Mouse (Mus musculus) hindbrain, embryonic 11.5 days (tissue): ENCODE measurements at regions not wholly inside any gene's neighbourhood (a gene's known extent, or its start where the extent isn't known, plus 50 kb on each side); places are given as distances from the start of the nearest gene placed in this dataset.

Source experiments
- ATAC-seq: fragments of 200-750 bp; cut with Nextera tagmentation; 2 replicates; pipeline ENCODE4 v1.8.0; 2017; ENCODE audit warnings: mild to moderate bottlenecking, moderate TSS enrichment, moderate library complexity; ENCODE audit not compliant: low FRiP score
- DNase-seq: peaks from one replicate; pipeline ENCODE4 v3.0.0-alpha.2; 2015; ENCODE audit warnings: low spot score
- H3K27ac ChIP-seq: fragments of 300-500 bp; sonication (generic); 2 replicates; pipeline ENCODE4 v1.5.1; 2014; ENCODE audit warnings: mild to moderate bottlenecking, low read depth, low read length
- H3K27me3 ChIP-seq: fragments of 300-500 bp; sonication (generic); 2 replicates; pipeline ENCODE4 v1.6.1; 2014; ENCODE audit warnings: mild to moderate bottlenecking, low read length, moderate library complexity, mixed read lengths; ENCODE audit not compliant: control insufficient read depth, insufficient read depth
- H3K36me3 ChIP-seq: fragments of 300-500 bp; sonication (generic); 2 replicates; pipeline ENCODE4 v1.6.1; 2014; ENCODE audit warnings: mild to moderate bottlenecking, low read length, moderate library complexity, mixed read lengths; ENCODE audit not compliant: control insufficient read depth, insufficient read depth
- H3K4me1 ChIP-seq: fragments of 300-500 bp; sonication (generic); replicated peaks from 2 replicates; pipeline ENCODE4 v1.6.1; 2014; ENCODE audit warnings: low read length, mixed read lengths; ENCODE audit not compliant: control insufficient read depth, insufficient read depth
- H3K4me2 ChIP-seq: fragments of 300-500 bp; sonication (generic); replicated peaks from 2 replicates; pipeline ENCODE4 v1.6.1; 2014; ENCODE audit warnings: mild to moderate bottlenecking, low read depth, low read length
- H3K4me3 ChIP-seq: fragments of 300-500 bp; sonication (generic); 2 replicates; pipeline ENCODE4 v1.5.1; 2014; ENCODE audit warnings: low read depth, low read length
- H3K9ac ChIP-seq: fragments of 300-500 bp; sonication (generic); 2 replicates; pipeline ENCODE4 v1.6.1; 2014; ENCODE audit warnings: low read depth, low read length
- H3K9me3 ChIP-seq: fragments of 300-500 bp; sonication (generic); 2 replicates; pipeline ENCODE4 v1.6.1; 2016; ENCODE audit warnings: low read length; ENCODE audit not compliant: control insufficient read depth
- WGBS: fragments of 180-500 bp; shearing (Covaris S2); extraction: QIAGEN DNeasy Blood & Tissue Kit; methylation state at CpG from one replicate; pipeline ENCODE4 v1.1.7; 2014; 5-methylcytosine and 5-hydroxymethylcytosine counted together

GRCm38 (mm10) chr6:31146779-31147178 is 187.9 kb upstream of the Klf14 start:
- Histone ChIP-seq H3K27ac (no peak overlapping the region), H3K9me3 (no peaks in the 10 kb centered on the region), H3K36me3 (no peaks in the 10 kb centered on the region), H3K4me2 (no peak overlapping the region), H3K27me3 (no peaks in the 10 kb centered on the region), H3K4me3 (no peak overlapping the region), H3K9ac (no peak overlapping the region), H3K4me1 (no peaks in the 10 kb centered on the region)
- DNase-seq (no peak), ATAC-seq (no peak)
- 40% methylated on average over 5 of the region's 5 CpGs for WGBS

- no peak overlapping the region for H3K9ac ChIP-seq
- no peaks in the 10 kb centered on the region for H3K27me3 ChIP-seq
- no peak overlapping the region for H3K4me2 ChIP-seq
- no peaks in the 10 kb centered on the region for H3K9me3 ChIP-seq
- no peak overlapping the region for H3K4me3 ChIP-seq
- H3K36me3 ChIP-seq = no peaks in the 10 kb centered on the region
- no peak for ATAC-seq
- H3K27ac ChIP-seq = no peak overlapping the region
- DNase-seq = no peak
- 84% methylated on average over 10 of the region's 10 CpGs for WGBS
- no peaks in the 10 kb centered on the region for H3K4me1 ChIP-seq
These were observed 188.8 kb upstream of the Klf14 start for GRCm38 (mm10) chr6:31147682-31148081.

- ATAC-seq = no peak
These were observed 189.5 kb upstream of the Klf14 start for GRCm38 (mm10) chr6:31148311-31148856.

DNA sequence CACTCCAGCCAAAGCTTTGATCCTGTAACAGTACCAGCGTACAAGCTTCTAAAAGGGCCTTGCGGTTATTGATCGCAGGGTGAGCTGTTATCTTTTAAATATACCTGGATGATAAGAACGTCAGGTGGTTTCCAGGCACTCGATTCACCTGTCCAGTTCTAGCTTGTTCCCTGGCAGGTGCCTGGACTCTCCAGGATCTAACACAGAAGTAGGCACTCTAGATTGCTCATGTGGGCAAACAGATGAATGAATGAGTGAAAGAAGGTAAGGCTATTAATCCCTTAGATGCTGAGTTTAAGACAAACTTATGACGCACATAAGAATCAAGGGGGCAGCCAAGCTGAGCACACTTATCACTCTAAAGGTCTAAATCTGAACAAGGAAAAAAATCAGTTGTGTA is 190.3 kb upstream of the Klf14 start:
- Histone ChIP-seq H3K4me3 (no peak overlapping the region), H3K27me3 (no peaks in the 10 kb centered on the region), H3K36me3 (no peaks in the 10 kb centered on the region), H3K4me2 (no peak overlapping the region), H3K27ac (no peak overlapping the region), H3K4me1 (no peaks in the 10 kb centered on the region), H3K9ac (no peak overlapping the region), H3K9me3 (no peaks in the 10 kb centered on the region)
- WGBS = 91% methylated on average over 6 of the region's 6 CpGs
- no peak for DNase-seq
- no peak for ATAC-seq

More at GRCm38 (mm10) chr6:31148311-31148856, 189.5 kb upstream of the Klf14 start:
- Histone ChIP-seq H3K4me1 (no peaks in the 10 kb centered on the region), H3K36me3 (no peaks in the 10 kb centered on the region), H3K9me3 (no peaks in the 10 kb centered on the region), H3K4me2 (no peak overlapping the region), H3K27me3 (no peaks in the 10 kb centered on the region), H3K4me3 (no peak overlapping the region), H3K9ac (no peak overlapping the region), H3K27ac (no peak overlapping the region)
- WGBS = 69% methylated on average over 8 of the region's 8 CpGs
- no peak for DNase-seq

DNA sequence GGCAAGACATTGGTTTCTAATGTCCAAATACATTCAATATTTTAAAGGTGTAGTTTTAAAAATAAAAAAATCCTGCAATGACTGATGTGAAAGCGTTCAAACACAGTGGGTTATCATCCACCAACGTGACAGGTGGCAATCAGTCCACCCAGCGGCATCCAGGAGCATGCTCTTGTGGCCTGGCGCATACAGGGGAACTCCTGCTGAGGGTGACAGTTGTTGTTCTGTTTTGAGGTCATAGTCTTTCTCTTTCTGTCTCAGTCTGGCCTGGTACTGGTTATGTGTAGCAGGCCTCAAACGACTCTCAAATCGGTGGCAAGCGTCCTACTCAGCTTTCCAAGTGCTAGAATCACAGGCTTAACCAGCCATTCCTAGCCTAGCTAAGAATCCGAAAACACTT is 191.5 kb upstream of the Klf14 start:
- Histone ChIP-seq H3K4me2 (no peak overlapping the region), H3K36me3 (no peaks in the 10 kb centered on the region), H3K4me1 (no peaks in the 10 kb centered on the region), H3K4me3 (no peak overlapping the region), H3K27ac (no peak overlapping the region), H3K27me3 (no peaks in the 10 kb centered on the region), H3K9ac (no peak overlapping the region), H3K9me3 (no peaks in the 10 kb centered on the region)
- 90% methylated on average over 8 of the region's 8 CpGs for WGBS
- DNase-seq (no peak), ATAC-seq (no peak)

- Histone ChIP-seq H3K4me1 (no peaks in the 10 kb centered on the region), H3K27me3 (no peaks in the 10 kb centered on the region), H3K9ac (no peak overlapping the region), H3K4me2 (no peak overlapping the region), H3K4me3 (no peak overlapping the region), H3K9me3 (no peaks in the 10 kb centered on the region), H3K27ac (no peak overlapping the region), H3K36me3 (no peaks in the 10 kb centered on the region)
- DNase-seq (peak; percentile 61), ATAC-seq (no peak)
- 36% methylated on average over 5 of the region's 5 CpGs for WGBS
These were observed 197.0 kb upstream of the Klf14 start for GRCm38 (mm10) chr6:31155857-31156256.

DNA sequence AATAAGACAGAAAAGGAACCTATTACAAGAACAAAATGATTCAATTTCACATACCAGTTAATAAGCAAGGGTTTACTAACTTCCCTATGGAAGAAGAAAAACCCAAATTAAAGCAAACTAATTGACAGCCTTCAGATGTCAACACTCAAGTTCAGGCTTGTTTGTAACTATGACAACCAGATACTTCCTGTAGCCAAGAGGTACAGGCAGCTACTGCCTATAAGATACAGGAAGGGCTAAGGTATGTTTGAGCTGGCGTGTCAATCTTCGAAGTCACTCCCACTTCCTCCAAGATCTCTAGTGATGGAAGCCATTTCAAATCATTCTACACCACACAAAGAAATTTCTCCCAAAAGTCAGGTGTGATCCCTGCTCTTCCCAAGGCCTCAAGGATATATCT is 198.1 kb upstream of the Klf14 start:
- WGBS = 92% methylated on average over 2 of the region's 2 CpGs
- Histone ChIP-seq H3K4me3 (no peak overlapping the region), H3K27me3 (no peaks in the 10 kb centered on the region), H3K9me3 (no peaks in the 10 kb centered on the region), H3K36me3 (no peaks in the 10 kb centered on the region), H3K27ac (no peak overlapping the region), H3K4me1 (no peaks in the 10 kb centered on the region), H3K4me2 (no peak overlapping the region), H3K9ac (no peak overlapping the region)
- DNase-seq (no peak), ATAC-seq (no peak)

DNA sequence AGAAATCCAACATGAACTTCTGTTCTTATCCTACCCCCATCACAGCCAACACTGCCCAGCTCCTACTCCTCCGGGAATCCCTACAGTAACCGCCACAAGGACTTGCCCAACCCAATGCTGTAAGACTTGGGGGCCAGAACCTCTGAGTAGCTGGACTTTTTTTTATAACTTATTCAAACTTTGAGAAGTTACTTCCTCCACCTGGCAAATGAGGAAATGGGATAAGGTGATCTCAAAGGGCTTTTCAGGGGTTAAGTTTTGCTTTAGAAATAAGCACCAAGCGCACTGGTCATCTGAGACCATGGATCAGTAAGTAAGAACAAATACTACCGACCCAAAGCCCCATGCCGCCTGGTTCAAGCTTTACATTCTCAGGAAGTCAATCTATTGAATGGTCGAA is 198.6 kb upstream of the Klf14 start:
- no peak for DNase-seq

DNA sequence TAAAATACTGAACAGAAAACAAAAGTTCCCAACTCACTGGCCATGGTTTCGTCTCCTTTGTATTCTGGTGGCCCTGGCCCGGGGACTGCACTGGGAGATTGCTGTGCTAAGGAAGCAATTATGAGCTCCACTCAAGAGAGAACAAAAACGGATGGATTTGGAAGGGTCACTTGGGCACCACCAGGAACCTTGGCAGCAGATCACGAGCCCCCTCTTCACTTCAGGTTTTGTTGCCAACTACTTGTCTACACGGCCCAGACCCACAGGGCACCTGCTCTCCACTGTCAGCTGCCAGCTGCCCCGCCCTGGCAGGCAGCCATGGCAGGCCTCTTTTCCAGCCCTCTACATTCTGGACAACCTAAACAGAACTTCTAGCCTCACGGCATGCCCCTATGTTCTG is 199.8 kb upstream of the Klf14 start:
- Histone ChIP-seq H3K4me1 (no peaks in the 10 kb centered on the region), H3K9ac (no peak overlapping the region), H3K4me2 (no peak overlapping the region), H3K9me3 (no peaks in the 10 kb centered on the region), H3K36me3 (no peaks in the 10 kb centered on the region), H3K27me3 (no peaks in the 10 kb centered on the region), H3K27ac (no peak overlapping the region), H3K4me3 (no peak overlapping the region)
- WGBS = 81% methylated on average over 7 of the region's 7 CpGs
- DNase-seq = no peak
- no peak for ATAC-seq

More for the DNA sequence above, 198.6 kb upstream of the Klf14 start:
- WGBS = 81% methylated on average over 6 of the region's 6 CpGs
- Histone ChIP-seq H3K9me3 (no peaks in the 10 kb centered on the region), H3K4me3 (no peak overlapping the region), H3K27me3 (no peaks in the 10 kb centered on the region), H3K27ac (no peak overlapping the region), H3K4me2 (no peak overlapping the region), H3K4me1 (no peaks in the 10 kb centered on the region), H3K9ac (no peak overlapping the region), H3K36me3 (no peaks in the 10 kb centered on the region)
- no peak for ATAC-seq
